Mouse (Mus musculus): ENCODE data around the gene Fndc8.

GRCm38 (mm10) chr11:82886559-82886958 lies 5.4 kb upstream of the Fndc8 start:
- no peak for TF ChIP-seq POLR2A (IDR thresholded peaks at IDR 0.05; ENCODE audit: insufficient read depth, low read depth, low read length)
- TF ChIP-seq CTCF (IDR thresholded peaks at IDR 0.05; ENCODE audit: insufficient read depth, low read depth, low read length): no peak

Measured in olfactory bulb, adult 2 months (tissue).